Mouse (Mus musculus): ENCODE results near the gene Epha8. TPM values are rescaled to one million over a fixed set of nuclear protein-coding genes. Genes with fewer than 3 reads are reported as not detected.

The Epha8 gene
- polyA plus RNA-seq, 1 experiment from 2014 or later, result 16.0 TPM

DNA sequence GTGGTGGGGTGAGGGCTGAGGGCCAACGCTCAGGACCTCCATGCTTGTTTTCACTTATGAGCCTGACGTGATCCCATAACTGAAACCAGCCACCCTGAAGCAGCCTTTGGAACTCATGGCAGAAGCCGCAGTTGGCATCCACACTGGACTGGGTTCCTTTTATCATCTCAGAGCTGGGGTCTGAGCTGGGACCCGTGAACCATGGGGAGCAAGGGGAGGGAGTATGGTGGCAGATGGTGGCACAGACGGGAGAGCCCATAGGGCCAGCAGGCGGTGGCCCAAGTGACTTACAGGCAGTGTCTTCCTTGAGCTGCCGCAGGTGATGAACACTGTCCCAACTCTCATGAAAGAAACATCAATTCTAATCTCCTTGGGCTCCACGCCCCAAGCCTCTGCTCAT is 37.8 kb downstream of the Epha8 start:
- peaks cover 54% of the 10 kb centered on the region for H3K27me3 ChIP-seq
- H3K4me3 ChIP-seq (replicated peaks), result no peak overlapping the region
- no peak for ATAC-seq
- no peaks in the 10 kb centered on the region for H3K9me3 ChIP-seq
- no peak overlapping the region for H3K4me2 ChIP-seq (replicated peaks)
- no peak overlapping the region for H3K9ac ChIP-seq (replicated peaks)
- WGBS, result 84% methylated on average over 8 of the region's 8 CpGs
- no peaks in the 10 kb centered on the region for H3K36me3 ChIP-seq
- H3K27ac ChIP-seq, result no peak overlapping the region
- peaks cover 43% of the 10 kb centered on the region for H3K4me1 ChIP-seq (replicated peaks)

GRCm38 (mm10) chr4:136917165-136917524 is 39.5 kb downstream of the Epha8 start:
- Histone ChIP-seq H3K9ac (replicated peaks) (0 out of 2 replicates have a peak overlapping the region, but pooled peaks have one; percentile 12), H3K4me1 (replicated peaks) (peaks cover 44% of the 10 kb centered on the region), H3K27ac (peak overlapping the region; percentile 59), H3K4me3 (replicated peaks) (no peak overlapping the region), H3K27me3 (peaks cover 43% of the 10 kb centered on the region), H3K36me3 (no peaks in the 10 kb centered on the region), H3K4me2 (replicated peaks) (no peak overlapping the region), H3K9me3 (no peaks in the 10 kb centered on the region)
- 0 out of 2 replicates have a peak, but pooled peaks have one; percentile 32 for ATAC-seq
- 44% methylated on average over 7 of the region's 7 CpGs for WGBS

DNA sequence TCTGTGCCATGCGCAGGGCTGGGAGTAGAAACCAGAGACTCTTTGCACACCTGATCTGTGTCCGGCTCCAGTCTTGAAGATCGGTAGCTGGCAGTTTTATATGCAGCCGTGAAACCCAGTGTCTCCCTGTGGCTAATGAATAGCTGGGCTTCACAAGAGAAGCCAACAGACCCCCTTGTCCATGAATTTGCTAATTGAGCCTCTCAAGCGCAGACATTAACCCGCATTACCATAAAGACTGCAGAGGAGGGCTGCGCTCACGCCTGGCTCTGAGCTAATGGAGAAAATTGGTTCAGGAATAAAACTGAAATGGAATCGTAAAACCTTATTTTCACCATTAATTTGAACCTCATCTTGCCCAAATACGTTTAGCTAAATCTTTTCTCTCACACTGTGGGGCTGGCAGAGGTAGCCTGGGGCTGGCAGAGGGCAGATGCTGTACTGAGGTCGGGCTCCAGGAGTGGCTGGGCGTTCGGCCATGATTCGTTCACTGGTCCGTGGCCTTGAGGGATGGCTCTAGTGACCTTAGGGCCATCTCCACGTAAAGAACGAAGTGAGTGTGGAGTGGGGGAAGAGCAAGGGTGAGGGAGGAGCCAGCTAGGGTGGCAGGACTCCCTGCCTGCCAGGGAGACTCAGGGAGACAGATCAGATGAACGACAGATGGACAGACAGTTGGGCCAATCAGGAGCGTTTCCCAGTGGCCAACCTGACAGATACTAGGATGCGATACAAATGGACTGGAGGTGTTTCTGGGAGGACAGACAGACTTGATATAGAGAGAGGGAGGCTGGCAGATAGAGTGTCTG is 40.1 kb downstream of the Epha8 start:
- ATAC-seq, result no peak
- no peaks in the 10 kb centered on the region for H3K9me3 ChIP-seq
- H3K36me3 ChIP-seq, result no peaks in the 10 kb centered on the region
- no peak overlapping the region for H3K4me2 ChIP-seq (replicated peaks)
- no peak overlapping the region for H3K4me3 ChIP-seq (replicated peaks)
- WGBS, result 48% methylated on average over 20 of the region's 20 CpGs
- H3K27ac ChIP-seq, result peak overlapping the region; percentile 59
- H3K27me3 ChIP-seq, result peaks cover 42% of the 10 kb centered on the region
- H3K9ac ChIP-seq (replicated peaks), result 0 out of 2 replicates have a peak overlapping the region, but pooled peaks have one; percentile 12
- H3K4me1 ChIP-seq (replicated peaks), result peaks cover 46% of the 10 kb centered on the region

DNA sequence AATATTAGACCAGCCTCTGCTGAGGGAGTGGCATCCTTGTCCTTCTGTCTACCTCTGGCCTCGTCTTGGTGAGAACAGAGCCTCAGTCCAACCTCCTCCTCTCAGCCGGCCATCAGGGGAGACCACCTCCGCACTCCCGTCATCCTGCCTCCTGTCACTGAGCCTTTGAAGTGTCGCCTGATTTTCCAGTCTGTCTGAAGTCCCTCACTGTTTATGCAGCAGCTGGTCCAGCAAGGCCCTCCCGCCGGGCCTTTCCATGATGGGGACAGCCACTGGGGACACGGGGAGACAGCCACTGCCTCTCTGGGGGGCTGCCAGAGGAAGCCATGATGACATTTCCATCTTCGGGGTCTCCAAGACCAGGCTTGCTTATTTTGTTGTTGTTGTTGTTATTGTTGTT is 43.8 kb downstream of the Epha8 start:
- peak; percentile 16; the same call in 1 of the 2 replicates for ATAC-seq
- 8% methylated on average over 9 of the region's 9 CpGs for WGBS
- no peaks in the 10 kb centered on the region for H3K9me3 ChIP-seq
- no peaks in the 10 kb centered on the region for H3K36me3 ChIP-seq
- H3K4me3 ChIP-seq (replicated peaks), result no peak overlapping the region
- peaks cover 61% of the 10 kb centered on the region for H3K27me3 ChIP-seq
- H3K4me2 ChIP-seq (replicated peaks), result peak overlapping the region; percentile 38
- peak overlapping the region; percentile 39 for H3K9ac ChIP-seq (replicated peaks)
- H3K4me1 ChIP-seq (replicated peaks), result peaks cover 58% of the 10 kb centered on the region
- H3K27ac ChIP-seq, result peak overlapping the region; percentile 83

GRCm38 (mm10) chr4:136911804-136912203 is 44.8 kb downstream of the Epha8 start:
- 35% methylated on average over 9 of the region's 9 CpGs for WGBS
- no peak overlapping the region for H3K9ac ChIP-seq (replicated peaks)
- no peaks in the 10 kb centered on the region for H3K9me3 ChIP-seq
- peak overlapping the region; percentile 83 for H3K27ac ChIP-seq
- ATAC-seq, result peak; percentile 10; the same call in 1 of the 2 replicates
- no peak overlapping the region for H3K4me3 ChIP-seq (replicated peaks)
- H3K4me1 ChIP-seq (replicated peaks), result peaks cover 49% of the 10 kb centered on the region
- H3K27me3 ChIP-seq, result peaks cover 68% of the 10 kb centered on the region
- H3K4me2 ChIP-seq (replicated peaks), result peak overlapping the region; percentile 38
- no peaks in the 10 kb centered on the region for H3K36me3 ChIP-seq

GRCm38 (mm10) chr4:136911211-136911646 is 45.4 kb downstream of the Epha8 start:
- Histone ChIP-seq H3K9me3 (no peaks in the 10 kb centered on the region), H3K27me3 (peaks cover 74% of the 10 kb centered on the region), H3K36me3 (no peaks in the 10 kb centered on the region), H3K9ac (replicated peaks) (no peak overlapping the region), H3K27ac (peak overlapping the region; percentile 83), H3K4me3 (replicated peaks) (0 out of 2 replicates have a peak overlapping the region, but pooled peaks have one; percentile 5), H3K4me1 (replicated peaks) (peaks cover 44% of the 10 kb centered on the region), H3K4me2 (replicated peaks) (peak overlapping the region; percentile 38)
- WGBS, result 2% methylated on average over 17 of the region's 17 CpGs
- ATAC-seq, result peak; percentile 77

GRCm38 (mm10) chr4:136907809-136908208 is 48.8 kb downstream of the Epha8 start:
- Histone ChIP-seq H3K4me3 (replicated peaks) (no peak overlapping the region), H3K27me3 (peaks cover 81% of the 10 kb centered on the region), H3K9me3 (no peaks in the 10 kb centered on the region), H3K4me2 (replicated peaks) (no peak overlapping the region), H3K4me1 (replicated peaks) (peaks cover 45% of the 10 kb centered on the region), H3K27ac (no peak overlapping the region), H3K36me3 (no peaks in the 10 kb centered on the region), H3K9ac (replicated peaks) (no peak overlapping the region)
- no peak for ATAC-seq

DNA sequence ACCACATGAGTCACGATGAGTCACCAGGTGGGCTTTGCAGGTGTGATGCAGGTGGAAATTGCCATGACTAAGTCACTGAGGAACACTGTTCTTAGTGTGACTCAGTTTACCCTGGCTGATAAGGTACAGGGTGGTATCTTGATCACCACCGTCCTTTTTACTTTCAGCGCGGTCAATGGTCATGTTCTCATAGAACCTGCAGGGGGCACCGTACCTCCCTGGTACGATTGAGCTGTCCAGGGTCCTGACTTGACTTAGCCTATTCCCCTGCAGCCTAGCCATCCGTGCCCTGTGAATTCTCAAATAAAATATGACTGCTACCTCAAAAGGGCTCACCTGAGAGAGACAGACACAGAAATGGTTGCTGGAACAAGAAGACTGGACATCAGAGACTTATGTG is 49.6 kb downstream of the Epha8 start:
- no peak overlapping the region for H3K27ac ChIP-seq
- ATAC-seq, result no peak
- no peaks in the 10 kb centered on the region for H3K9me3 ChIP-seq
- H3K9ac ChIP-seq (replicated peaks), result no peak overlapping the region
- no peaks in the 10 kb centered on the region for H3K36me3 ChIP-seq
- H3K4me2 ChIP-seq (replicated peaks), result no peak overlapping the region
- H3K4me1 ChIP-seq (replicated peaks), result peaks cover 38% of the 10 kb centered on the region
- WGBS, result 10% methylated on average over 7 of the region's 7 CpGs
- H3K27me3 ChIP-seq, result peaks cover 86% of the 10 kb centered on the region
- no peak overlapping the region for H3K4me3 ChIP-seq (replicated peaks)

- Histone ChIP-seq H3K27me3 (peaks cover 79% of the 10 kb centered on the region), H3K9ac (replicated peaks) (no peak overlapping the region), H3K9me3 (no peaks in the 10 kb centered on the region), H3K27ac (no peak overlapping the region), H3K4me3 (replicated peaks) (0 out of 2 replicates have a peak overlapping the region, but pooled peaks have one; percentile 2), H3K36me3 (no peaks in the 10 kb centered on the region), H3K4me2 (replicated peaks) (peak overlapping the region; percentile 39), H3K4me1 (replicated peaks) (peaks cover 23% of the 10 kb centered on the region)
- WGBS, result 0% methylated on average over 23 of the region's 23 CpGs
- peak; percentile 70 for ATAC-seq
Observed at GRCm38 (mm10) chr4:136904767-136905539, 51.7 kb downstream of the Epha8 start.

GRCm38 (mm10) chr4:136899154-136899553 is 57.5 kb downstream of the Epha8 start:
- Histone ChIP-seq H3K9ac (replicated peaks) (no peak overlapping the region), H3K4me2 (replicated peaks) (no peak overlapping the region), H3K36me3 (no peaks in the 10 kb centered on the region), H3K27ac (no peak overlapping the region), H3K9me3 (no peaks in the 10 kb centered on the region), H3K4me1 (replicated peaks) (peaks cover 19% of the 10 kb centered on the region), H3K4me3 (replicated peaks) (no peak overlapping the region), H3K27me3 (peaks cover 73% of the 10 kb centered on the region)
- ATAC-seq, result no peak
- 63% methylated on average over 7 of the region's 7 CpGs for WGBS

DNA sequence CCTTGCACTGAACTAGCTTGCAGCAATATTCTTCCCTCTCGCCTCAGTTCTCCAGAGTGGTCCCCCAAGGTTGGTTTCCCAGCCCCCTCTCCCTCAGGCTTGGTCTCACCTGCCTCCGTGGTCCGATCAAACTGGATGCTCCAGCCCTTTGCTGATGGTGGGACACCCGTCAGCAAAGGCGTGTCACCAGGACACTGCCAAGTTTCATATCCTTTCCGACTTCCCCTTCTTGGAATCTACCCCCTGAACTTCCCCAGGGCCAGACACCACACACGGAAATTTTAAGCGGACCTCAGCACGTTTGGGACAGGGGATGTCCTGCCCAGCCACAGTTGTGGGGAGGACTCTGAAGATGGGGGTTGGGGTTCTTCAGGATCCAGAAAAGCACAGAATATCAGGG is 58.0 kb downstream of the Epha8 start, which contains the start of gene C1qa:
Gene C1qa (minus strand): TSS at position 167 of the 400 bp plus-strand sequence.
- 78% methylated on average over 9 of the region's 9 CpGs for WGBS
- H3K36me3 ChIP-seq, result no peaks in the 10 kb centered on the region
- no peak within 1 kb of the TSS for H3K4me3 ChIP-seq (replicated peaks)
- H3K4me2 ChIP-seq (replicated peaks), result no peak within 1 kb of the TSS
- H3K9ac ChIP-seq (replicated peaks), result no peak within 1 kb of the TSS
- H3K9me3 ChIP-seq, result no peaks in the 10 kb centered on the region
- no peak for ATAC-seq
- peaks cover 20% of the 10 kb centered on the region for H3K4me1 ChIP-seq (replicated peaks)
- H3K27ac ChIP-seq, result no peak within 1 kb of the TSS
- H3K27me3 ChIP-seq, result peaks cover 70% of the 10 kb centered on the region

- Histone ChIP-seq H3K9me3 (no peaks in the 10 kb centered on the region), H3K4me3 (replicated peaks) (no peak overlapping the region), H3K36me3 (no peaks in the 10 kb centered on the region), H3K27ac (no peak overlapping the region), H3K4me2 (replicated peaks) (no peak overlapping the region), H3K4me1 (replicated peaks) (peaks cover 20% of the 10 kb centered on the region), H3K27me3 (peaks cover 72% of the 10 kb centered on the region), H3K9ac (replicated peaks) (no peak overlapping the region)
- ATAC-seq, result no peak
- WGBS, result 67% methylated on average over 9 of the region's 9 CpGs
Observed at GRCm38 (mm10) chr4:136898084-136898598, 58.5 kb downstream of the Epha8 start.

All from midbrain, embryonic 13.5 days (tissue).